Mouse (Mus musculus) macrophage (primary cell): ENCODE measurements around the gene Ipo4. TPM values are rescaled to one million over a fixed set of nuclear protein-coding genes. Genes with fewer than 3 reads are reported as not detected.

ENCODE experiments used
- H3K27ac ChIP-seq: fragments of 350-480 bp; formaldehyde crosslinking; 2 replicates; pipeline ENCODE4 v1.9.0; 2021
- H3K36me3 ChIP-seq: fragments of 350-480 bp; formaldehyde crosslinking; 2 replicates; pipeline ENCODE4 v1.9.0; 2021; ENCODE audit errors: inconsistent target
- H3K4me3 ChIP-seq: fragments of 350-480 bp; formaldehyde crosslinking; 2 replicates; pipeline ENCODE4 v1.9.0; 2021; ENCODE audit errors: inconsistent target
- H3K79me2 ChIP-seq: fragments of 350-480 bp; formaldehyde crosslinking; 2 replicates; pipeline ENCODE4 v1.9.0; 2021; ENCODE audit errors: inconsistent target
- WGBS: methylation state at CpG from one replicate; pipeline ENCODE4 v1.1.7; 2026; ENCODE audit warnings: inconsistent platforms; ENCODE audit not compliant: missing documents; 5-methylcytosine and 5-hydroxymethylcytosine counted together
- polyA plus RNA-seq: library from polyadenylated mRNA; stranded (reverse); fragments of 250-400 nt; gene quantifications from 3 replicates; pipeline ENCODE4 v1.2.4, GENCODE M21; 2018; ENCODE audit warnings: inconsistent platforms

Gene Ipo4
- polyA plus RNA-seq, 1 experiment from 2014 or later: 18.4 TPM

DNA sequence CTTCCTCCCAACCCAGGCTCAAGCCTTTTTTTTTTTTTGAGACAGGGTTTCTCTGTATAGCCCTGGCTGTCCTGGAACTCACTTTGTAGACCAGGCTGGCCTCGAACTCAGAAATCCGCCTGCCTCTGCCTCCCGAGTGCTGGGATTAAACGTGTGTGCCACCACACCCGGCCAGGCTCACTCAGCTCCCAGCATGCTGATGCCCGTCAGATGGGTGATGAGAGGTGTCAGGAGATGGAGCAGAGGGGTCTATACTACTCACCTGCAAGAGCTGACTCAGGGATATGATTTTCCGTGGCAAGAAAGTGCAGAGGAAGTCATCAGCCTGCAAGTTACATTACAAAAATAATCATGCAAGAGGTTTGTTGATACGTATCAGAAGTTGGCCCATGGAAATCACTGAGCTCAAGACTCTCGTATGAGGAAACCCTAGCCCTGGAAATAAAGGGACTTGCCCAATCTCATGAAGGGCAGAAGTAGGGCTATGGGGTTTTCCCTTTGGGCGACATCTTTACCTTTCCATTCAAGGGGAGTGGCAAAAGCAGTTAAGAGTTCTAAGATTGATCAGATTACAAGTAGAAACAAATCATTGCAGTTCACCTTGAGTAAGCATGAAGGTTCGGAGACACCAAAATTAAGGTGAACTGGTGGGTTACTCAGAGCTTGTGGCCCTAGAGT lies 45.8 kb downstream of the Ipo4 start:
- peaks cover 29% of the 10 kb centered on the region for H3K36me3 ChIP-seq
- H3K27ac ChIP-seq: peak overlapping the region; percentile 98
- WGBS: 64% methylated on average over 11 of the region's 11 CpGs
- H3K79me2 ChIP-seq: peaks cover 63% of the 10 kb centered on the region
- H3K4me3 ChIP-seq: peak overlapping the region; percentile 97

DNA sequence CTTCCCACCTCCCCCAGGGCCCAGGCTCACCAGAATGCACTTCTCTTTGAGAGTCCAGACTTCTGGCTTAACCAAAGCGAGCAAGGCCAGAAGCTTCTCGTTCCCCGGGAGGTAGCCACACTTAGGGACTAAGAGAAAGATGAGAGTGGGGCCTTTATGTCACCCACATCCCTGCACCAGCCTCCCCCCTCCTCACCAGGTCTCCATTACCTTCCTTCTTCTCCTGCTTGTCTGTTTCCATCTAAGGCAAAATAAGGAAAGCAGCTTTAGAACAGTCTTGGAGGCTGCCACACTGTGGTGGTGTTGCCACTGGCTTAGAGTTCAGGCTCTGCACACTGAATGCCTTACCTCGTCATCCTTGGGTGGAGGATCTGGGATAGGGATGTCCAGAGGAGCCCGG lies 46.5 kb downstream of the Ipo4 start:
- H3K36me3 ChIP-seq: peaks cover 23% of the 10 kb centered on the region
- H3K79me2 ChIP-seq: peaks cover 60% of the 10 kb centered on the region
- H3K4me3 ChIP-seq: no peak overlapping the region
- H3K27ac ChIP-seq: no peak overlapping the region
- WGBS: 87% methylated on average over 3 of the region's 5 CpGs

DNA sequence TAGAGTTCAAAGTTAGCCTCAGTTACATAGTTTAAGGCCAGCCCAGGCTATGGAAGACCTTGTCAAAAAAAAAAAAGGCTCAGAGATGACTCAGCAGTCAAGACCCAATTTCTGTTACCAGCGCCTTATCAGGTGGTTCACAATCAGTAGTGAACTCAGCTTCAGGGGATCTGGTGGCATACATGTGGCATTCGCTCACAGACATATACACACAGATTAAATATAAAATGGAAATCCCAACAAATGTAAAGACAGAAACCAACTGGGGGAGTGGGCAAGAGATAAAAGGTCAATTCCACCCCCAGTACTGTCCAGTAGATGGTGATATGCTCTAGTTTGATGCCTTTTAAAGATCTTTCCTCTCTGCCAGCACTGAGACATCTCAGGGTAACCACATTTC lies 49.6 kb downstream of the Ipo4 start:
- peak overlapping the region; percentile 43 for H3K27ac ChIP-seq
- H3K4me3 ChIP-seq: no peak overlapping the region
- 66% methylated on average over 2 of the region's 2 CpGs for WGBS
- peaks cover 34% of the 10 kb centered on the region for H3K79me2 ChIP-seq
- peaks cover 30% of the 10 kb centered on the region for H3K36me3 ChIP-seq

DNA sequence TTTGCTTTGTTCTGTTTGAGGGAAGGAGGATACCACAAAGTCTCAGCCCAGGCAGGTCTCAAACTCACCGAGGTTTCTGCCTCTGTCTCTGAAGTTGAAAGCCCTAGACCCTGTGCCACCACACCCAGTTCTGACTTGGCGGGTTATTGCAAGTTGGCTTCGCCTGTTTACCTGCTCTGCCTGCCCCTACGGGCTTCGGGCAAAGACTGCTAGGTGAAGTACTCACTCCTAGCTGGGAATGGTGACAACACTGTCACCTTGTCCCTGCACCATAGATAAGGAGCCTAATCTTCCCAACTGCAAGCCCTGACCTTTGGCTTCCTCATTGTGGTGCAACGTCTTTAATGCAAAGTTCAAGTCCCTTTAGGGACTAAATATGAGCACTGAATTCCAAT lies 50.2 kb downstream of the Ipo4 start:
- Histone ChIP-seq H3K27ac (peak overlapping the region; percentile 43), H3K79me2 (peaks cover 32% of the 10 kb centered on the region), H3K4me3 (peak overlapping the region; percentile 70; the same call in 1 of the 2 replicates), H3K36me3 (peaks cover 35% of the 10 kb centered on the region)
- 60% methylated on average over 6 of the region's 6 CpGs for WGBS

DNA sequence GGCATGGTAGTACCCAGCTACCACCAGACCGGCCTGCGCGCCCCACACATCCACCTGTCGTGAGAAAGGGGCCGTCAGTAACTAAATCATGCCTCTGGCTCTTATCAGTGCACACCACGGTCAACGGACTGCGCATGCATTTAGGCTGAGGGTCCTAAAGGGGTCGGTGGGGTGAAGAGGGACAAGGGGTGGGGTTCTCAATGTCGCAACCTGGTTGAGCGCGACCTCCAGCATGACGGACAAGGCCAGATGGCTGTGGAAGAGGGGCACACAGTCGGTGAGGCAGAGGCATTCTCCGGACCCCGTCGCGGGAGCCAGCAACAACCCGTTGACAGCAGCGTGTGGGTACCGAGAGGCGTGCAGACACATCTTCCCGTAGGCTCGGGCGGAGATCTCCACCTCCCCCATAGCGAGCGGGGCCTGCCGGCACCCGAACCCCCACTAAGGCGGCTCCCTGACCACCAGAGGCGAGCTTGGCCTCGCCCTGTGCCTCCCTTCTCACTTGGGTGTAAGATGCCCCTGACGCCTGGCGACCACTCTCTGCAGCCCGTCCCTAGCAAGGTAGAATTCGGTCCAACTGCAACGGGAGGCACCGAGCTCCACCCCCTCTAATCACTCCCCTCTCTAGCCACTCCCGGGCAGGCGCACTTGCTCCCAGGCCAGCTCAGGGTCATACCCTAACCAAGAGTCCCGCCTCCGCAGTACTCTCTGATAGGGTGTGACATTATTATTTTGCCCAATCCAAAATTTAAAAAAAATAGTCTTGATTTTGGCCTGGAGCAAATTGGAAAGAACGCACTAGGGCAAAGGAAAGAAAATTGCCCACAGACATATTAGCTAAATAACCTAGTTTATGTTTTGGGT lies 50.8 kb downstream of the Ipo4 start, which contains the start of gene Emc9:
Gene Emc9, minus strand, starts transcription at position 601 of the 864 bp plus-strand sequence.
- peaks cover 31% of the 10 kb centered on the region for H3K79me2 ChIP-seq
- H3K36me3 ChIP-seq: peaks cover 42% of the 10 kb centered on the region
- peak within 1 kb of the TSS; percentile 70 for H3K4me3 ChIP-seq
- H3K27ac ChIP-seq: peak within 1 kb of the TSS; percentile 43
- 12% methylated on average over 41 of the region's 43 CpGs for WGBS

DNA sequence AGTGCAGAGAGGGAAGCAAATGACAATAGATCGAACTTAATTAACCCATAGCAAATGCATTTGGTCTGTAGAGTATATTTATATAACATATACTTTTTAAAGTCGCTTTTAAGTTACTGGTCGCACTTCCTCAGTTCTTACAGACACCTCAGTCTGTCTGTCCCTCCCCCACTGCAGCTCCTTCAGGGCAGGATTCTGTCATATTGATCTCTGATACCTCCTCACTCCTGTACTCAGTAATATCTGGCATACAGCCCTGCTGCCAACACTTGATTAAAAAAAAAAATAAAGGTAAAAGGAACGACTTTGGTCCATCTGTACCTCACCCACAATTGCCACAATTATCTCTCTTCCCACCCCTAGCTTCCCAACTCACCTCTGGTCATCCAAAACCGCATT lies 51.5 kb downstream of the Ipo4 start:
- Histone ChIP-seq H3K4me3 (peak overlapping the region; percentile 70), H3K79me2 (peaks cover 31% of the 10 kb centered on the region), H3K27ac (peak overlapping the region; percentile 17), H3K36me3 (peaks cover 47% of the 10 kb centered on the region)
- 23% methylated on average over 5 of the region's 5 CpGs for WGBS

DNA sequence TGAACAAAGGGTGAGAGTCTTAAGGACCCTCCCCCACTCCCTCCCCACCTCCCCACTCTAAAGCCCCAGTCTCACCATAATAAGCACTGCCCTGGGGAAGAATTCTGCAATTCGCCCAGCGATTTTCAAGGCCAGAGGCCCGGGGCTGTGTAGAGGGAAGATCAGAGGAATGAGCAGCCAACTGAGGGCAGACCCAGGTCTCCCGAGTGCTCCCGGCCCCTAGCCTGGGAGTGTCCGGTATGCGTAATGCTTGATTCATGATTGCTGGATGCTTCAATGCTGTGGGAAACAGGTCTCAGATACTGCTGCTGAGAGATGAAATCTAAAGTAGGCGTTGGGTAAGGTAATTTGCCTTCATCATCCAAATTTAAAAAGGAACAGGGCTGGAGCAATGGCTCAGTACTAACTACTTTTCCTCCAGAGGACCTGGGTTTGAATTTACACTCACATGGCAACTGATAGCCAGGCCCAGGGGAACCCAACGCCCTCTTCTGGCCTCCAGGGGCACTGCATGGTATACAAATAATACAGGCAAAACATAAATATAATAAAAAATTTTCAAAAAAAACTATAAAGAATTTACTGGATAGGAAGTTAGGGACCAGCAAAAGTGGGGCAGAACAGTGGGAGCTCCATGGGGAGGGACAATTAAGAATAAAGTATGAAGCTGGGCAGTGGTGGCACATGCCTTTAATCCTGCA lies 53.6 kb downstream of the Ipo4 start:
- 80% methylated on average over 9 of the region's 9 CpGs for WGBS
- Histone ChIP-seq H3K27ac (no peak overlapping the region), H3K36me3 (peaks cover 27% of the 10 kb centered on the region), H3K79me2 (peaks cover 26% of the 10 kb centered on the region), H3K4me3 (no peak overlapping the region)

DNA sequence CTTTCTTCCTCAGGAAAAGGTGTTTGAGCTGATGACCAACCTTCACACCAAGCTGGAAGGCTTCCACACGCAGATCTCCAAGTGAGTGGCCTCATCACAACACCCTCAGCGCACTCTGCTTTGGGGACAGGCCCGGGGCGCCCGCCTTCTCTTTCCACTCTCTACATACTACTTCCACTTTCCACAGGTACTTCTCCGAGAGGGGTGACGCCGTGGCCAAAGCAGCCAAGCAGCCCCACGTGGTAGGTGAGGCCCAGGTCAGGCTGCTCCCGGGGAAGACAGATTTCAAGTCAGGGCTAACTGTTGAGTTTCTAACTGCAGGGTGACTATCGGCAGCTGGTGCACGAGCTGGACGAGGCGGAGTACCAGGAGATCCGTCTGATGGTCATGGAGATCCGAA lies 55.0 kb downstream of the Ipo4 start:
- H3K36me3 ChIP-seq: peaks cover 25% of the 10 kb centered on the region
- H3K27ac ChIP-seq: no peak overlapping the region
- peaks cover 26% of the 10 kb centered on the region for H3K79me2 ChIP-seq
- WGBS: 86% methylated on average over 14 of the region's 16 CpGs
- no peak overlapping the region for H3K4me3 ChIP-seq

DNA sequence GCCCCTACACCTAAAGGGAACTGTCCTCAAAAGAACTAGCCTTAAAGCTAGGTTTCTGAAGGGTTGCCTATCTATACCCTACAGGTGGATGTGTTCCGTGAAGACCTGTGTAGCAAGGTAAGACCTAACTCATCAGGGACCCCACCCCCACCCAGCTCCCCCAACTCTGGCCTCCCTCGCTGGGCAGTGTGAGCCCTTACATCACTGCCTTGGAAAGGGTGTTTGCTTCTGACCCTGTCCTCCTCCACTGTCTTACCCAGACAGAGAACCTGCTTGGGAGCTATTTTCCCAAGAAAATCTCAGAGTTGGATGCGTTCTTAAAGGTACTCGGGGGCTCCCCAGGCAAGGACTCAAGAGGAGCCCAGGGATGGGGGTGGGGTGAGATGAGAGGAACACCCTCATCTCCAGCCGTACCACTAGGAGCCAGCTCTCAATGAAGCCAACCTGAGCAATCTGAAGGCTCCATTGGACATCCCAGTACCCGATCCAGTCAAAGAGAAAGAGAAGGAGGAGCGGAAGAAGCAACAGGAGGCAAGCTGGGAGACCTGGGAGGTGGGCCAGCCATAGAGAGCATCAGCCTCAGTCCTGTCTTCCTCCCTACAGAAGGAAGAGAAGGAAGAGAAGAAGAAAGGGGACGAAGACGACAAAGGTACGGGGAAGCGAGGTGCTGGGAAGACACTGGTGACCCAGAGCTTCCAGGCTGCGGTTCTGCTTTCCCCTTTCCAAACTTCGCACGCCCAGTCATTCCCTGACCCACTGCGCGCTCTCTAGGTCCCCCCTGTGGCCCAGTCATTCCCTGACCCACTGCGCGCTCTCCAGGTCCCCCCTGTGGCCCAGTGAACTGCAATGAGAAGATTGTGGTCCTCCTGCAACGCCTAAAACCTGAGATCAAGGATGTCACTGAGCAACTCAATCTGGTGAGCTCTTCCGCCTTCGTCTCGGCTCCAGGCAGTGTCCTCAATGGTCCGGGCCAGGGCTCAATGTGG lies 56.0 kb downstream of the Ipo4 start:
- Histone ChIP-seq H3K36me3 (peaks cover 25% of the 10 kb centered on the region), H3K27ac (no peak overlapping the region), H3K4me3 (no peak overlapping the region; the same call in 1 of the 2 replicates), H3K79me2 (peaks cover 26% of the 10 kb centered on the region)
- 92% methylated on average over 22 of the region's 23 CpGs for WGBS

DNA sequence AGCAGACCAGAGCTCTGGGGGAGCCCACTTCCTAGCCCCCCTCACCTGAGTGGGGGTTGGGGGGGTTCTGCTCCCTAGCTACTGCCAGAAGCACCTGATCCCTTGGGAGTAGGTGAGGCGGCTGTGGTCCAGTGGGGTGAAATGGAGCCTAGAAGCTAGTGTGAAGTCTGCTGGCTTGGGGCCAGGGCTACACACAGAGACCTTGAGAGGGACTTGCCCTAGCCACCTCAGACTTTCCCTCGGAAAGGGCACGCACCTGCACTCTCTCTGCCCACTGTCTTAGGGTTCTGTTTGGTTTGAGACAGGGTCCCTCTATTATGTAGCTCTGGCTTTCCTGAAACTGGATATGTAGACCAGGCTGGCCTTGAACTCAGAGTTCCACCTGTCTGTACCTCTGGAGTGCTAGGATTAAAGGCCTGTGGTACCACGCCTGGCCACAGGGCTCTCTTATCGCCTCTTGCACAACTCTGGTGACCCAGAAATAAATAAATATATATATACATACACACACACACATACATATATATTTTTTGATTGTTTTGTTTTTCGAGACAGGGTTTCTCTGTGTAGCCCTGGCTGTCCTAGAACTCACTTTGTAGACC lies 57.0 kb downstream of the Ipo4 start:
- 0% methylated on average over 5 of the region's 6 CpGs for WGBS
- Histone ChIP-seq H3K4me3 (peak overlapping the region; percentile 95), H3K27ac (peak overlapping the region; percentile 85), H3K79me2 (peaks cover 22% of the 10 kb centered on the region), H3K36me3 (peaks cover 25% of the 10 kb centered on the region)

DNA sequence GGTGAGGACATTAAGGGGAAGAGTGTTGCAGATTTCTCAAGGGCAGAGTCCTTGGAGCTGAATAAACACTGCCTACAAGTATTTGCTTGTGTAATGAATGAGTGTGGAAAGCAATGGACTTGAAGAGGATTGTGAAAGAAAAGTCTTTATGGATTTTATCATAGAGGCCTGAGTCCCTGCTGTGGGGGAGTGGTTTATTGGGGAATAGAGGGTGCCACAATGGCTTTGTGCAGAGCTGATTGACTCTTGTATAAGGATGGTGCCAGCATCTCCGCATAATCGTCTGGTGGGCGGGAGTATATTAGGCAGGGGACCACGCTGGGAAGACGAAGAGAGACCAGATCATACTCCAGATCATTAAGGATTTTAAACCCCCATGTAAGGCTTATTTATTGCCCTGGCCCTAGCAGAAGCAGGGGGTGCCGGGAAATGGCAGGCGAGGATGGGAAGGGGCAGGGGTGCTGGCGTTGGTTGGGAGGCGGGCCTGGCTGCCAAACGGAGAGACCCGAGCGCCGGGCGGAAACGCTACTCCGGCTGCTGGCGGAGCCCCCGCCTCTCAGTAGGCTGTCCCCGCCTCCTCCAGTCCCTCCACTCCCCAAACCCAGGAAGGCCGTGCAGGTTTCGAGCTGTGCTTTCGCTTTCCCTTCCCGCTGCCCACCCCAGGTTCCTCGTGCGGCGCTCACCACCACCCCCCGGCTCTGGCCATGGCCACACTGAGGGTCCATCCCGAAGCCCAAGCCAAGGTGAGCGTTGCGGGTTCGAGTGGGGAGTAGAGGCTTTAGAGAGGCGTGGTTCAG lies 57.7 kb downstream of the Ipo4 start, which contains the start of gene Psme1:
Gene Psme1, plus strand, starts transcription at position 253 of the 797 bp plus-strand sequence.
- WGBS: 2% methylated on average over 32 of the region's 32 CpGs
- H3K79me2 ChIP-seq: peaks cover 22% of the 10 kb centered on the region
- H3K4me3 ChIP-seq: peak within 1 kb of the TSS; percentile 95
- peaks cover 25% of the 10 kb centered on the region for H3K36me3 ChIP-seq
- H3K27ac ChIP-seq: peak within 1 kb of the TSS; percentile 85

DNA sequence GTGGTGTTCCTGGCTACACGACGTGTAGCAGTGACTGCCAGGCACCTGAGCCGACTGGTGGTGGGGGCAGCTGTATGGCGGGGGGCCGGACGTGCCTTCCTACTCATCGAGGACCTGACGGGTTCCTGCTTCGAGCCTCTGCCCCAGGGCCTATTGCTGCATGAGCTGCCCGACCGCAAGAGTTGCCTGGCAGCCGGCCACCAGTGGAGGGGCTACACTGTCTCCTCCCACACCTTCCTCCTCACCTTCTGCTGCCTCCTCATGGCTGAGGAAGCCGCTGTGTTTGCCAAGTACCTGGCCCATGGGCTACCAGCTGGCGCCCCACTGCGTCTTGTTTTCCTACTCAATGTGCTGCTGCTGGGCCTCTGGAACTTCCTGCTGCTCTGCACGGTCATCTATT lies 59.4 kb downstream of the Ipo4 start:
- peaks cover 22% of the 10 kb centered on the region for H3K79me2 ChIP-seq
- H3K36me3 ChIP-seq: peaks cover 19% of the 10 kb centered on the region
- no peak overlapping the region for H3K4me3 ChIP-seq
- no peak overlapping the region for H3K27ac ChIP-seq
- WGBS: 64% methylated on average over 6 of the region's 16 CpGs

DNA sequence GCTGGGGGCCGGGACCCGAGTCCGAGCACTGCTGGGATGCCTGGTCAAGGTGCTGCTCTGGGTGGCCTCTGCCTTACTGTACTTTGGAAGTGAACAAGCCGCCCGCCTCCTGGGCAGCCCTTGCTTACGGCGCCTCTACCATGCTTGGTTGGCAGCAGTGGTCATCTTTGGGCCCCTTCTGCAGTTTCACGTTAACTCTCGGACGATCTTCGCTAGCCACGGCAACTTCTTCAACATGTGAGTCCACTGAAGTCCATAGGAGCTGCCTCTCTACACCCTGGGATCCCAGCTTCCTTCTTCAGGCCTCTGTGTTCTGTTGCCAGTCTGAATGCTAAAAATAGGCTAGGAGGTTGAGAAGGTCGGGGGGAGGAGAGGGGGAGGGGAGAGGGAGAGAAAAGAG lies 60.0 kb downstream of the Ipo4 start:
- peaks cover 13% of the 10 kb centered on the region for H3K36me3 ChIP-seq
- peaks cover 22% of the 10 kb centered on the region for H3K79me2 ChIP-seq
- WGBS: 65% methylated on average over 13 of the region's 13 CpGs
- no peak overlapping the region for H3K4me3 ChIP-seq
- no peak overlapping the region for H3K27ac ChIP-seq
